Mouse (Mus musculus) liver, postnatal 0 days (tissue): Measurements from ENCODE around the gene Ptger2. TPM values are rescaled to one million over a fixed set of nuclear protein-coding genes. Genes with fewer than 3 reads are reported as not detected.
"Not testable (repeated sequence)": the region's sequence is repeated elsewhere in the genome, so short reads cannot be mapped to it uniquely, and the experiment has no call there.

ENCODE experiments used
- ATAC-seq: fragments of 200-750 bp; cut with Nextera tagmentation; 2 replicates; pipeline ENCODE4 v1.8.0; 2017; ENCODE audit warnings: mild to moderate bottlenecking, moderate library complexity
- DNase-seq: peaks from one replicate; pipeline ENCODE4 v3.0.0-alpha.2; 2016
- H3K27ac ChIP-seq: fragments of 300-500 bp; sonication (generic); 2 replicates; pipeline ENCODE4 v1.5.1; 2014; ENCODE audit warnings: antibody characterized with exemption, moderate library complexity, mild to moderate bottlenecking, low read depth
- H3K27me3 ChIP-seq: fragments of 300-500 bp; sonication (generic); 2 replicates; pipeline ENCODE4 v1.6.1; 2014; ENCODE audit warnings: low read length, control low read depth, mixed read lengths; ENCODE audit not compliant: insufficient read depth
- H3K36me3 ChIP-seq: fragments of 300-500 bp; sonication (generic); replicated peaks from 2 replicates; pipeline ENCODE4 v1.6.1; 2014; ENCODE audit warnings: mild to moderate bottlenecking, control low read depth, low read length, moderate library complexity, mixed read lengths; ENCODE audit not compliant: insufficient read depth
- H3K4me1 ChIP-seq: fragments of 300-500 bp; sonication (generic); 2 replicates; pipeline ENCODE4 v1.6.1; 2014; ENCODE audit warnings: antibody characterized with exemption, mild to moderate bottlenecking, control low read depth; ENCODE audit not compliant: insufficient read depth
- H3K4me2 ChIP-seq: fragments of 300-500 bp; sonication (generic); 2 replicates; pipeline ENCODE4 v1.6.1; 2014; ENCODE audit warnings: low read depth, mild to moderate bottlenecking, low read length, moderate library complexity, mixed read lengths
- H3K4me3 ChIP-seq: fragments of 300-500 bp; sonication (generic); 2 replicates; pipeline ENCODE4 v1.5.1; 2014; ENCODE audit warnings: low read depth, low read length
- H3K9ac ChIP-seq: fragments of 300-500 bp; sonication (generic); replicated peaks from 2 replicates; pipeline ENCODE4 v1.6.1; 2014; ENCODE audit warnings: mild to moderate bottlenecking, moderate library complexity
- H3K9me3 ChIP-seq: fragments of 300-500 bp; sonication (generic); 2 replicates; pipeline ENCODE4 v1.6.1; 2016; ENCODE audit warnings: mild to moderate bottlenecking, control low read depth, low read length, mixed read lengths
- CTCF ChIP-seq: sonication (generic); IDR thresholded peaks from 2 replicates; pipeline ENCODE4 v1.5.1; 2016; ENCODE audit warnings: antibody characterized with exemption, low read depth
- EP300 ChIP-seq: IDR thresholded peaks from 2 replicates; pipeline ENCODE4 v1.6.1; 2016; ENCODE audit warnings: antibody characterized with exemption, low read depth, mild to moderate bottlenecking
- WGBS: fragments of 180-500 bp; shearing (Covaris S2); extraction: QIAGEN DNeasy Blood & Tissue Kit; methylation state at CpG from one replicate; pipeline ENCODE4 v1.1.7; 2014; ENCODE audit not compliant: insufficient replicate concordance; 5-methylcytosine and 5-hydroxymethylcytosine counted together
- polyA plus RNA-seq: library from polyadenylated mRNA; unstranded; fragments of >200 nt; fragmentation: Nextera tagmentation; extraction: Ambion mirVana; gene quantifications from 2 replicates; pipeline ENCODE4 v1.2.1, GENCODE M21; 2015

Gene Ptger2
- 0.64 and 0.68 TPM in 2 replicates for polyA plus RNA-seq

DNA sequence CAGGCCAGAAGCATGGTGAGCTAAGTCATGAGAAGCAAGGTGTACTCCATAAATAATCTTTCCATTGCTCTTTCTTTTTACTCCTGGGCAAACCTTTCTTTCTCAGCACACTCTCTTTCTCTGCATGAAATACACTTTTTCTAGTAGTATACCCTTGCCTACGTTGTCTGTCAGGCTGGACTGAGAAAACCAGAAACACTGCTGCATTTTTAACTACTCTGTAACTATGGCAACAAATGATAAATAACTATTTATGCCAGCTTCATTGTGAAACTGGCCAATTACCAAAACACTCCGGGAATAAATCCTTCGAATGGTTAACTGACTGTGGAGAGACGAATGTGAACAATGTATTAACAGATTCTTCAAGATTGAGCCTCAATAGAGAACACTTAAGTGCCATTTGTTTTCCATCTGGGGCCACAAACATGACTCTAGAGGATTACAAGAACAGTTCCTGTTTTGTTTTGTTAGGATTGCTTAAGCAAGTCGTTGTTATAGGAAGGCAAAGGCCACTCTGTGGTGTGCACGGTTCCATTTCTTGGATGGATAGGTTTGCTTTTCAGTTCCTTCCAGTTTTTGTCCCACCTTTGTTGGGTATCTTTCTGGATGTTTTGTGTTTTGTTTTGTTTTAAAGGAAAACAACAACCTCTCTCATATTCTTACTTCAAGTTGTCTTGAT, at the start of gene Ptger2:
Gene Ptger2 (plus strand): TSS at position 522 of the 682 bp plus-strand sequence.
- H3K27ac ChIP-seq: peak within 1 kb of the TSS; percentile 81
- H3K9me3 ChIP-seq, H3K36me3 ChIP-seq, ATAC-seq, DNase-seq: not testable (repeated sequence)
- 62% methylated on average over 6 of the region's 6 CpGs for WGBS
- peaks cover 12% of the 10 kb centered on the region for H3K4me1 ChIP-seq
- peak within 1 kb of the TSS; percentile 59 for H3K9ac ChIP-seq
- peaks cover 17% of the 10 kb centered on the region; the same call in 1 of the 2 replicates for H3K27me3 ChIP-seq
- H3K4me2 ChIP-seq: peak within 1 kb of the TSS; percentile 74
- peak within 1 kb of the TSS; percentile 57 for H3K4me3 ChIP-seq

DNA sequence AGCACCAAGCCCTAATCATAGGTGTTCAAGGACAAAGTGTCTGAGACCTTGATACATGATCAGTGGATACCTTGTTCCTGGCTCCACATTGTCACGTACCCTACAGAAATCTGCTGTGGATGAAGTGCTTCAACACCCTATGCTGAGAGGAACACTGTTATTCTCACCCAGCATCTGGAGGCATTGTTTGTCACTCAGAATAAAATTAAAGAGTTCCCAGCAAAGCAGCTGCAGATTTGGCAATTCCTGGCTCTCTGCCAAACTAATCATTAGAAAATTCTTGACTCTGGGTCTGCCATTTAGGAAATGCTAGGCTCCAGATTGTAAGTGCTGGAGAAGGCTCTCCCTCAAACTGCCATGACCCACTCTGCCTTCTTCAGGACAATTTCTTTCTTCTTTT, 27.2 kb upstream of the Ptger2 start:
- TF ChIP-seq EP300 (no peak), CTCF (no peak)
- Histone ChIP-seq H3K27me3 (no peaks in the 10 kb centered on the region), H3K36me3 (no peaks in the 10 kb centered on the region), H3K27ac (no peak overlapping the region), H3K9me3 (no peaks in the 10 kb centered on the region), H3K9ac (no peak overlapping the region), H3K4me1 (no peaks in the 10 kb centered on the region), H3K4me3 (no peak overlapping the region), H3K4me2 (no peak overlapping the region)
- DNase-seq (no peak), ATAC-seq (no peak)
- 79% methylated on average over 1 of the region's 1 CpGs for WGBS

- not testable (repeated sequence) for H3K9me3 ChIP-seq
- peak; percentile 63 for TF ChIP-seq CTCF
- 6% methylated on average over 4 of the region's 4 CpGs for WGBS
These were observed 10.7 kb upstream of the Ptger2 start for GRCm38 (mm10) chr14:44977278-44977677.

DNA sequence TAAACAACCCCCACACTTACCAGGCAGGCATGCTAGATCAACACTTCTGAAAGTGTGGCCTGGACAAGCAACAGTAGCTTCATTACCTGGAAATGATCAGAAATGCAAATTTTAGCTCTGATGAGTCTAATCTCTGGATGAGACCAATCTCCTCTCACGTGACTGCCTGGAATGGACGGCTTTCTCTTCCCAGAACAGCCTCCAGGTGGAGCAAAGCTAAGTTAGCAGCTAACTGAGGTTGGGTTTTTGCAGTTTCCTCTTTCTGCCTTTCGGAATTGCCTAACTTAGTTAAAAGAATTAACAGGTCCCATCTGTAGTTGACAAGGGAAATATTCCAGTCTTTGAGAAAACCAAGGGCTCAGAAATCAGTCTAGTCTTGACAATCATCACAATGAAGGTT, 8.1 kb upstream of the Ptger2 start:
- Histone ChIP-seq H3K36me3 (no peaks in the 10 kb centered on the region), H3K4me3 (no peak overlapping the region), H3K27ac (no peak overlapping the region), H3K9ac (no peak overlapping the region), H3K9me3 (no peaks in the 10 kb centered on the region), H3K27me3 (no peaks in the 10 kb centered on the region), H3K4me2 (no peak overlapping the region), H3K4me1 (no peaks in the 10 kb centered on the region)
- 6% methylated on average over 3 of the region's 3 CpGs for WGBS
- ATAC-seq (no peak), DNase-seq (peak; percentile 19)
- peak; percentile 57 for TF ChIP-seq CTCF
- no peak for TF ChIP-seq EP300

More at GRCm38 (mm10) chr14:44977278-44977677, 10.7 kb upstream of the Ptger2 start:
- not testable (repeated sequence) for H3K4me1 ChIP-seq, H3K27me3 ChIP-seq, H3K4me2 ChIP-seq, H3K4me3 ChIP-seq, H3K27ac ChIP-seq, H3K36me3 ChIP-seq, H3K9ac ChIP-seq, ATAC-seq
- DNase-seq: peak; percentile 57

- Histone ChIP-seq H3K27me3 (no peaks in the 10 kb centered on the region), H3K4me2 (no peak overlapping the region), H3K9me3 (no peaks in the 10 kb centered on the region), H3K9ac (no peak overlapping the region), H3K36me3 (no peaks in the 10 kb centered on the region), H3K27ac (no peak overlapping the region), H3K4me1 (no peaks in the 10 kb centered on the region), H3K4me3 (no peak overlapping the region)
- WGBS: 13% methylated on average over 4 of the region's 4 CpGs
- no peak for DNase-seq
- ATAC-seq: no peak
- TF ChIP-seq CTCF (peak; percentile 50), EP300 (no peak)
These were observed 6.5 kb upstream of the Ptger2 start for GRCm38 (mm10) chr14:44981490-44981889.

DNA sequence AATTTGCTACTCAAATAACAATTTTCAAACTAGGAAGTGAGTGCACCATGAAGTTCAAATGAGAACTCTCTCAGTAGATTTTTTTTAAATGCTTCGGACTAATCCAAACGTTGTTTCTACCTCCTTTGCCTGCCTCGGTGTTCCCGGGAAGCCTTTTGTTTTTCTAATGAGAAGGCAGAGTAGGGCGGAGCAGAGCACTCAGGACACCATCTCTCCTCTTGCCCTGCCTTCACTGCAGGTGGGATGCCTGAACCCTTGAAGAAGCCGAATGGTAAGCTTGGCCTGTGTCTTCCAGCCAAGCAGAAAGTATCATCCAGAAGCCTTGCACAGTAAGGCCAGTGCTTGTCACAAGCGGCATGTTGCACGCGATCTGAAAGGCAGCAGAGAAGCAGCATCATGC, 3.9 kb upstream of the Ptger2 start:
- 54% methylated on average over 9 of the region's 9 CpGs for WGBS
- ATAC-seq: no peak

DNA sequence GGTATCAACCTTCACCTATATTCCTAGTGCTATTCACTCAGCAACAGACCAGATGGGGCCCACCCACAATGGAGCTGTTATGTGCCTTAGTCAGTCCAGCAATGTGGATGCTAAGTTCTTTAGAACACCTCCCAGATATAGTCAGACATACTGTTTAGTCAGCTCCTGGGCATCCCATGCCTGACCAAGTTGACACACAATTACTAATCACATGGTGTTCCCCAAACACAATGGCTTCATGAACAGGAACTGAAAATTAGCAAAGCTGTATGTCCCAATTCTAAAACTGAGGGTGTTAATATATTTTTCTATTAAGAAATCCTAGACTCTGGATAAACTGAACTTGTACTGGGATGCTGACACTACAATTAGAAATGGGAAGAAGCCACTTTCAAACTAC, 1.7 kb upstream of the Ptger2 start:
- H3K36me3 ChIP-seq: no peaks in the 10 kb centered on the region
- no peak overlapping the region for H3K9ac ChIP-seq
- no peak overlapping the region for H3K27ac ChIP-seq
- peaks cover 17% of the 10 kb centered on the region; the same call in 1 of the 2 replicates for H3K27me3 ChIP-seq
- no peak overlapping the region for H3K4me3 ChIP-seq
- H3K4me2 ChIP-seq: no peak overlapping the region
- H3K9me3 ChIP-seq: no peaks in the 10 kb centered on the region
- 0 out of 2 replicates have a peak, but pooled peaks have one; percentile 36 for ATAC-seq
- DNase-seq: no peak
- TF ChIP-seq EP300 (no peak), CTCF (no peak)
- peaks cover 12% of the 10 kb centered on the region for H3K4me1 ChIP-seq

More for the DNA sequence above, 3.9 kb upstream of the Ptger2 start:
- H3K36me3 ChIP-seq: no peaks in the 10 kb centered on the region
- TF ChIP-seq EP300: no peak
- no peak overlapping the region for H3K27ac ChIP-seq
- H3K4me2 ChIP-seq: no peak overlapping the region
- H3K4me1 ChIP-seq: peaks cover 6% of the 10 kb centered on the region
- no peak for DNase-seq
- H3K27me3 ChIP-seq: peaks cover 9% of the 10 kb centered on the region; the same call in 1 of the 2 replicates
- H3K9me3 ChIP-seq: no peaks in the 10 kb centered on the region
- no peak overlapping the region for H3K9ac ChIP-seq
- no peak overlapping the region for H3K4me3 ChIP-seq
